Mouse (Mus musculus) heart, postnatal 36 days (tissue): ENCODE measurements around the gene Gm20388. TPM values are rescaled to one million over a fixed set of nuclear protein-coding genes. Genes with fewer than 3 reads are reported as not detected.

Experiments
- DNase-seq, 2 experiments: peaks; one replicate each; pipeline ENCODE4 v3.0.0; 2021 to 2022
- intact Hi-C: fragments of 180-260 bp; cut with DNase I; formaldehyde crosslinking; loops from one replicate; pipeline ENCODE4 v1.15.1; 2025
- total RNA-seq, 2 experiments: library from RNA; stranded (reverse); gene quantifications; 2 replicates each; pipeline ENCODE4 v1.2.3; 2021

The Gm20388 gene
- total RNA-seq, 2 experiments from 2014 or later = 3.5 to 4.9 TPM

- intact Hi-C loops = no loop called here
- DNase-seq = no peak
Observed at GRCm38 (mm10) chr8:124273606-124274218, 4363.1 kb downstream of the Gm20388 start.

DNA sequence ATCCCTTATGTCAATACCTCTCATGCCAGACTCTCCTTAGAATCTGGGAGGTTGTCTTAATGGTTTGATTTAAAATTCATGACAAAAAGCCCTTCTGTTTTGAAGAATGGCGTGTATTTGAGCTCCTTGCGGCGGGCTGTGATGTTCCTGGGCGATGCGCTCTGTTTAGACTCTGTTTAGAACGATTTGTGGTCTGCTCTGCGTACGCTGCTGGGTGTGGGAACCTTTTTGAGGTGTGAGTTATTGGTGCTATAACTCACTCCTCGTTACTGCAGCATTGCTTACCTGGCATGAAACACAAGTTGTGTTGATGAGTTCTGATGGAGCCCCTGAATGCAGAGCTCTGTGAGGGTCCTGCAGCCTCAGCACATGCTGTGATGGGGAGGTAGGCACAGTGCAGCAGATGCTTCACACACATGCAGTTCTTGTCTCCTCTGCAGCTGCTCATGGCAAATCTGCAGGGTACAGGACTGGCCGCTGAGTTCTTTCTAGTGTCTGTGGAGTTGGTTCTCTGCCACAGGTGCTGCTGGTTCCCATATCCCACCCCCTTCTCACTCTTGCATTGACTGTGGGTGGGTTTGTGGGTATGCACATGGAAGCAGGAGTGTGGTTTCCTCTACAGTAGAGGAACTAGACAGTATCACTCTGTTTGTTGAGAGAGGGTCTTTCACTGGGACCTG lies 4363.9 kb downstream of the Gm20388 start:
- no peak for DNase-seq
- intact Hi-C loops = no loop called here

GRCm38 (mm10) chr8:124275377-124276071 lies 4364.9 kb downstream of the Gm20388 start:
- DNase-seq = no peak
- intact Hi-C loops = no loop called here

GRCm38 (mm10) chr8:124277951-124278910 lies 4367.6 kb downstream of the Gm20388 start:
- intact Hi-C loops = no loop called here
- peak; percentile 46 to 59 for DNase-seq

GRCm38 (mm10) chr8:124278956-124279689 lies 4368.5 kb downstream of the Gm20388 start:
- intact Hi-C loops = no loop called here
- DNase-seq = no peak

DNA sequence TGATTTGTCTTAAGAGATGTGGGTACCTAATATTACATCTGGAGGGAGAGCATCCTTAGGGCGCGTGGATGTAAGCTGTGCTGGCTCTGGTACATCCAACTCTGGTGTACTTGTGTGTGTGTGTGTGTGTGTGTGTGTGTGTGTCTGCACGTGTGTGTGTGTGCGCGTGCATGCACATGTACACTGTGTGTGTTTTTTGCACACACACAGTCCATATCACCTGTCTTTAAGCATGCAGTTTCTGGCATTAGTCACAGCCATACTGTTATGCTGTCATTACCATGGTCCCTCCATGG lies 4369.0 kb downstream of the Gm20388 start:
- intact Hi-C loops = no loop called here
- DNase-seq = no peak

DNA sequence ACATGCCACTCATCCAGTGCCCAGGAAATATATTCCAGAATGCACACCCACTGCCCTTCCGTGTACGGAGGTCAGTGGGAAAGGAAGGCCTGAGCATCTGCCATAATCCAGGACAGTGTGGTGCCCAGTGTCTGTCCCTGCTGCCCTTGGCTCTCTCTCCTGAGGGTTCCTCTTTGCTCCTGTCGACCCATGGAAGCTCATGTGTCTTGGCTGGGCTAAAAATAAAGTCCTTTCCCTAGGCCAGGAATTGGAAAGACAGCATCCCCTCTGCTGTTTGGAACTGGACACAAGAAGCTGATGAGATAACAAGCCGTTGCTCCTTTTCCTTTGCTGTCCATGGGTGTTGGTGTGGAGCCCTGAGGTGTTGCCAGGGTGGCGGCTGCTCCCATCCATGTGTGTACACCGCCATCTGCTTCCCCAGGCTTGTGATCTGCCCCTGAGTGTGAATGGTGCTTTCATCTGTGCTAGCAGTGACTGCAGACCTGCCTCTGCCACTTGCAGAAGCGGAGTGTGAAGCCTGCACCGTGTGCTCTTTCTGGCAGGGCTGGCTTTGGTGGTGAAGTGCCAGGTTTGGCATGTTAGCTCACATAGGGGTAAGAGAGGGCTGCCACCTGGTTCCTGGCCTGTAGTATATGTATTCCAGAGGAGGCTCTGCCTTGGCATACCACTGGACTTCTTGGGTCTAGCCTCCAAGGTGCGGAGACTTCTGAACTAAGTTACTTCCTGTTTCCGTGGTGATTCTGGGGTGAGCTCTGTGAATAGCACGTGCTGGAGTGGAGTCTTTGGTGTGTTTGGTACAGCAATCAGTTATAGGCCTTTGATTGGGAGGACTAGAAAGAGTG lies 4371.3 kb downstream of the Gm20388 start:
- no peak for DNase-seq
- intact Hi-C loops = loop anchor here (2.0 kb wide), 2 partner anchors 35 to 49 kb away; no protein-coding TSS in a partner anchor

DNA sequence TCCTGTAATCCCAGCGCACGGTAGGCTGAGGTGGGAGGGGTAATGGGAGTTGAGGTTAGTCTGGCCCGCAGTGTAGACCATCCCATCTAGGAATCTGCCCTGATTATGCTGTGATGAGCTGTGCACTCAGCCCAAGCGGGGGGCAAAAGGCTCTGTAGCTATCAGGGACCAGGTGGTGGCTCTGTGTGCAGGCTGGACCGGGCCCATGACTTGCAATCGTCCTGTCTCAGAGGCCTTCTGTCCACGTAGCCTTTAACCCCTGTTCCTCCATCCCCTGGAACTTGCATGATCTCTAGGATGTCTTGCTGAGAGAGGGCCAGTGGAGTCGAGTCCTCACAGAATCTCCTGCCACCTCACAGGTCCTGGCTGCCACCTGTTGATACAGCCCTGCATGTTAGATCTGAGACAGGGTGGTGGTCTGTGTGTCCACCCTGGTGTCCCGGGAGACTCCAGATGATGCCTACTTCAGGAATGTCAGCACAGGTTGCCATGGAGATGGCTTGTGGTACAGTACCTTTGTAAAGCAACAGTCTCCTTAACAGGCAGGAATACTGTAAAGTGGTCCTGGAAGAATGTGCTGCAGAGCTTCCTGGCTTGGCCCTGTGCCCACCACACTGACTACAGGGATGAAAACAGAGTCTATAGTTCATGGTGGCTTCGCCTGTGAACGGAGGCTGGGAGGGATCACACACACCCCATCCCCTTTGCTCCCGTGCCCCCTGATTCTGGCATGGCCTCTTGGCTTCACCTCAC lies 4372.4 kb downstream of the Gm20388 start:
- no peak for DNase-seq

DNA sequence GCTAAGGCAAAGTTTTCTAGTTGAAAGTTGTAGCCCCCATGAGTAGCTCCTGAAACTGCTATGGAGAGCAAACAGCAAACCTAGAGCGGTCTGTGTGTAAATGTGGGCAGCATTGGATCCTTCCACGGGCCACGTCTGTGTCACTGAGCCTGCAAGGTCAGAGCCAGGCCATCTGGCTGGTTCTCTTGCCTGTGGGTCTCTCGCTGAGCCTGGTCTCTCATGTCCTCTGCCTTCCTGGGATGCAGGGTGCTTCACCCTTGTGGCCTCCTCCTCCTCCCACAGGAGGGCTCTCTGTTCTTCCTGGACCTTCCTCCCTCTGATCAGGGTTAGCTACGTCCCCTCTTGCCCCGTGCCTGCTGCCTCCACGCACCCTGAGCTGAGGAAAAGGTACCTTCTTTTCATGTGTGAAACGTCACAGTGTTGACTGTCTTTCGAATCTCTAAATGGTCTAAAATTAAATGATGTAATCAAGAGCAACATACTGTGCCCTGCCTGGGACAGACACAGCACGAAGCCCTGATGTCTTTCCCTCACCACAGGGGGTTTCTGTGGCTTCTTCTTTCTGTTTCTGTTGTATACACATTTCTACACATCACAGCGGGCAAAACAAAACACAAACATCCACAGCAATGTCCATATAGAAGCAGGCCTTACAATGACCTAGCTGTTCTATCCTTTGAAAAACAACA lies 4373.1 kb downstream of the Gm20388 start:
- DNase-seq = no peak
- intact Hi-C loops = loop anchor here (2.0 kb wide), 2 partner anchors 33 to 51 kb away; no protein-coding TSS in a partner anchor

More for the DNA sequence above, 4372.4 kb downstream of the Gm20388 start:
- intact Hi-C loops = loop anchor here (2.0 kb wide), 2 partner anchors 34 to 50 kb away; no protein-coding TSS in a partner anchor

GRCm38 (mm10) chr8:124284333-124284711 lies 4373.7 kb downstream of the Gm20388 start:
- DNase-seq = no peak

DNA sequence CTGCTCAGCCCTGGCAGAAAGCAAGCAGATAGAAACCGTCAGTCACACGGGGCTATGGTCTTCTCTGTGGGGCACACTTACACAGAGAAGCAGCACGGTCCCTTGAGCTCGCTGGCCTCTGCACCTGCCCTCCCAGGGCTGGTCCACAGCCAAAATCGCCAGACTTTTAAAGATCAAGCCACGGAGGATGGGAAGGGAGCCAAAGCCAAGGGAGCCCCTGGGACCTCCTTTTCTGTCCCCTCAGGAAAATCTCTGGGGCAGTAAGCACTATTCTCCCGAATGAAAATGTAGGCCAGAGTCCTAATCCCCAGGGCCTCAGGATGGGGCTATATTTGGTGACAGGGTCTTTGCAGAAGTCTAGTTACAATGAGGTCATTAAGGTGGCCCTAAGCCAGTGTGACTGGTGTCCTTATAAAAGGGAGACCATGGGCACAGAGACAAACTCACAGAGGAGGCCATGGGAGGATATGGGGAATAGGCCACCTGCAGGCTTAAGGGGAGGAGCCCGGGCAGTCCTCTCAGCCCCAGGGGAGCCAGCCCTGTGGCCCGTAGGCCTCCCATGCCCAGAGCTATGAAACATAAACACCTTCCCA lies 4374.4 kb downstream of the Gm20388 start:
- peak in 1 of 2 experiments; percentile 49 for DNase-seq
- intact Hi-C loops = no loop called here

More at GRCm38 (mm10) chr8:124284333-124284711, 4373.7 kb downstream of the Gm20388 start:
- intact Hi-C loops = no loop called here

DNA sequence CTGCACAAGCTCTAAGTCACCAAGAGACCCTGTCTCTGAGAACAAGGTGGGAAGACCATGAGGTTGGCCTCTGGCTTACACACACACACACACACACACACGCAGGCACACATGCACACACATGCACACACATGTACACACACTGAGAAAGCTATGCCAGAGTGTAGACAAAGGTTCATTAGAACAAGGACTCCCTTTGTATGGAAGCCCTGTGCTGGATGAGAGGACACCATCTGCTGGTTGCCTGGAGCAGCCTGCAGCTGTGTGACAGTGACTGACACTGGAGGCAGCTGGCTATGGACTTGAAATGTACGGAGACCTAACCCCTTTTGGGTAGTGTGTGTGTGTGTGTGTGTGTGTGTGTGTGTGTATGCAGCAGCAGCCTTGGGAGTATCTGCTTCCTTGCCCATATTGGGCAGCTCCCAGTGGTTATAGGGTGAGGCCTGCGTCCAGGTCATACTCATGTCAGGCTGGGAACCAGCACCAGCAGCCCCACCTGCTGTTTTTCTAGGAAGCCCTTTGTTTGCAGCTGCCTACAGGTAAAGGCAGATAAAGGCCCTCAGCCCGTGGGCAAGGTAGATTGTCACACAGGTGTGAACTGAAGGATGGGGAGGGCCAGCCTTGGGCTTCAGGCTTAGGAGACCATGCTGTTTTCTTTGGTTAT lies 4376.0 kb downstream of the Gm20388 start:
- intact Hi-C loops = loop anchor here (2.0 kb wide), 1 partner anchor 234 kb away; no protein-coding TSS in a partner anchor
- DNase-seq = no peak

DNA sequence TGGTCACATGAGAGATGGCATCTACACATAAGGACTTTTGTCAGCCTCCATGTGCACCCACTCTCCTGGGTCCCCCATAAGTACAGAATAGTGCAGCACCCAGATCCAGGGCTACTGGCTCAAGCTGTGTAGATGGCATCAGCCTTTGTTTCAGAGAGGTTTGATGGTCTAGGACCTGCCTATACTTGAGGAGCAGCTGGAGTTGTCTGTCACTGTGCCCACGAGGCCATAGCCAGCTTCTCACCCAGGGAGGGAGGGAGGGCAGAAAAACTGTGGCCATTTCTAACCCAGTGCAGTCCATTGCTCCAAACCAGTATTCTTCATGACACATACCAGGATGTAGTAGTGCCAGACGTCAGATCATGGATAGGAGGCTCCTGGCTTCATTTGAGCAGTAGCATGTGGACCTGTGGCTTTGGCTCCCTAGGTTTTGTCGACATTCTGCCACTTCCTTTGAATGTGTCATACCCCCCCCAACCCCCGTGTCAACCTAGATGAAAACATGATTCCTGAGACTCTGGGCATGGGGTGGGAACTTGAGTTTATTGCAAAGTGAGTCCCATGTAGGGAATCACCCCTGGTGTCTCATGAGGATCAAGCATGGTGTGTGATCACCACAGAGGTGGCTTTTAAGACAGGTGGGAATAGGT lies 4377.7 kb downstream of the Gm20388 start:
- no peak for DNase-seq
- intact Hi-C loops = no loop called here

DNA sequence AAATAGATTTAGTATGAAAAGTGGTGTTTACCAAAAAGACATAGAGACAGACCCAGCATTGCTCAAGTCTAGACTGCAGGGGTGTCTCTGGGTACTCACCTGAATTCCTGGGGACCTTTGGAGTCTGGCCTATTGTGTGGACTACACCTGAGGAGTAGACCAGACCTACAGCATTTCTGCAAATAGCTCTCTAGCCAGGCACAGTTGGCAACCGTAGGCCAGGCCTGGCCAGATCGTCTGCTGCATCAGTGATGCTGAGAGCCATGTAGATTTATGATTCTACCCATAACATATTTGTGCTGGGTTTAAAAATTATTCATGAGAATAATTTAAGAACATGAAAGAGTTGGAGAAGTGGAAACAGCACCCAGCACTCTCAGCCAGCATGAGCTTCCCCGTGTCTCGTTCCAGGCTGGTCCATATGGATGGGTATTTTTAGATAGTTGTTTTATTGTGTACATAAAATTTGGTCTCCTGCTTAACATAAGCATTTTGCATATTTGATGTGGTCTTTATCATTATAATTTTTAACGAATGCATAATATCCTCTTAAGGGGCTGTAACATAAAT lies 4378.9 kb downstream of the Gm20388 start:
- DNase-seq = no peak
- intact Hi-C loops = loop anchor here (5.0 kb wide), 1 partner anchor 58 kb away; no protein-coding TSS in a partner anchor

GRCm38 (mm10) chr8:124290911-124291691 lies 4380.5 kb downstream of the Gm20388 start:
- no peak for DNase-seq
- intact Hi-C loops = loop anchor here (5.0 kb wide), 1 partner anchor 56 kb away; no protein-coding TSS in a partner anchor
